Mouse (Mus musculus): ENCODE results near the gene Npsr1. TPM values are rescaled to one million over a fixed set of nuclear protein-coding genes. Genes with fewer than 3 reads are reported as not detected.

The Npsr1 gene
- polyA plus RNA-seq, 1 experiment from 2014 or later, result not detected

DNA sequence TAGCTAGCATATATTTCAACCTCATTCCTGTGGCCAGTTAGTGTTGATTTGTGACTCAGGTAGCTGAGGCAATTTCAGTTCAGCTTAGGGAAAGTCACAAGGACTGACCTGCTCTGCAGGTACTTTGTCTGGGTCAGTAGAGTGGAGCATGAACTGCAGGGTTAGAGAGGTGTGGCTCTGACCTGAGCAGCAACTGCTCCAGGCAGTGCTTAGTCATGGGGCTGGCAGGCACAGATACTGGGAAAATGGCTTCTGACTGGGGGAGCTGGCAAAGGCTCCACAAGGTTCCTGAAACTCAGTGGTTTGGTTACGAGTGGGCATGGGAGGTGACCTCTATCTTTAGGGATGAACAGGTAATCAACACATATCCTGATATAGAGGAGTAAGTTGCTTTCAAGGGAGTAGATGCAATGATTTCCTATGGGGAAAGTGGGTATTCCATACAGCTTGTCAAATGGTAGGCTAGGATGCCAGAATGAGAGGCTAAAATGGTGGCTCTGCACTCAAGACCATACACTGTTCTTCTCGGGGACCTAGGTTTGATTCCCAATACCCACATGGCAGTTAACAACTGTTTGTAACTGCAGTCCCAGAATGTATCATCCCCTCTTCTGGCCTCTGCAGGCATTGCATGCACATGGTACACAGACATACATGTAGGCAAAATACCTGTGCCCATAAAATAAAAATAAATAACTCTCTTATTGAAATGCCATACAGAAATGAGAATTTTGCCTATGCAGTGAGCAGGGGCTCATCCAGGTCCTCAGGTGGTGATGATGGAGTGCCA is 182.9 kb downstream of the Npsr1 start:
- no peak for DNase-seq (ENCODE audit: low spot score)

DNA sequence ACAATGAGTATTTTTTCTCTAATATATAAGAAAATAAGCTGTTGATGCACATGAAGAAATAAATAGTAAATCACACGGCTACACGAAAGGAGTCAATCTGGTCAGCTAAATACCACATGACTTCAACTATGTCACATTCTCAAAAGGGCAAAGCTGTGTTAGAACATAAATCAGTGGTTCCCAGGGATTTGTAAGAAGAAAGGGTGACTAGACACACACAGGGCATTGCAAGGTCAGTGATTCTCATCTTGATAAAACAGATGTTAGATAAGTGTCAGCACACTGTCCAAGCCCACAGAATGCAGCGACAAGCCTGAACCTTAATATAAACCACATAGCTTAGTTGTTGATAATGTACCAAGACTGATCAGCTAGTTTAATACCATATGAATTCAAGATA is 184.8 kb downstream of the Npsr1 start:
- H3K36me3 ChIP-seq (ENCODE audit: control insufficient read depth, insufficient read depth, low read length), result no peaks in the 10 kb centered on the region
- H3K4me2 ChIP-seq (replicated peaks; ENCODE audit: low read depth, low read length), result no peak overlapping the region
- no peak overlapping the region for H3K4me3 ChIP-seq (ENCODE audit: low read depth, low read length)
- no peaks in the 10 kb centered on the region for H3K4me1 ChIP-seq (replicated peaks; ENCODE audit: control insufficient read depth, insufficient read depth, low read length)
- no peak overlapping the region for H3K27ac ChIP-seq (ENCODE audit: low read depth, low read length)
- no peak overlapping the region for H3K9ac ChIP-seq (ENCODE audit: low read depth, low read length)
- H3K9me3 ChIP-seq (ENCODE audit: control insufficient read depth, low read length), result no peaks in the 10 kb centered on the region
- 74% methylated on average over 3 of the region's 3 CpGs for WGBS
- H3K27me3 ChIP-seq (ENCODE audit: control insufficient read depth, insufficient read depth, low read length), result no peaks in the 10 kb centered on the region
- no peak for ATAC-seq (ENCODE audit: low FRiP score)
- no peak for DNase-seq (ENCODE audit: low spot score)

More for the DNA sequence above, 182.9 kb downstream of the Npsr1 start:
- H3K9ac ChIP-seq (ENCODE audit: low read depth, low read length), result no peak overlapping the region
- WGBS, result 93% methylated on average over 2 of the region's 2 CpGs
- no peak overlapping the region for H3K4me2 ChIP-seq (replicated peaks; ENCODE audit: low read depth, low read length)
- no peak overlapping the region for H3K27ac ChIP-seq (ENCODE audit: low read depth, low read length)
- no peaks in the 10 kb centered on the region for H3K36me3 ChIP-seq (ENCODE audit: control insufficient read depth, insufficient read depth, low read length)
- H3K4me1 ChIP-seq (replicated peaks; ENCODE audit: control insufficient read depth, insufficient read depth, low read length), result no peaks in the 10 kb centered on the region
- H3K9me3 ChIP-seq (ENCODE audit: control insufficient read depth, low read length), result no peaks in the 10 kb centered on the region
- ATAC-seq (ENCODE audit: low FRiP score), result no peak
- H3K4me3 ChIP-seq (ENCODE audit: low read depth, low read length), result no peak overlapping the region
- no peaks in the 10 kb centered on the region for H3K27me3 ChIP-seq (ENCODE audit: control insufficient read depth, insufficient read depth, low read length)

DNA sequence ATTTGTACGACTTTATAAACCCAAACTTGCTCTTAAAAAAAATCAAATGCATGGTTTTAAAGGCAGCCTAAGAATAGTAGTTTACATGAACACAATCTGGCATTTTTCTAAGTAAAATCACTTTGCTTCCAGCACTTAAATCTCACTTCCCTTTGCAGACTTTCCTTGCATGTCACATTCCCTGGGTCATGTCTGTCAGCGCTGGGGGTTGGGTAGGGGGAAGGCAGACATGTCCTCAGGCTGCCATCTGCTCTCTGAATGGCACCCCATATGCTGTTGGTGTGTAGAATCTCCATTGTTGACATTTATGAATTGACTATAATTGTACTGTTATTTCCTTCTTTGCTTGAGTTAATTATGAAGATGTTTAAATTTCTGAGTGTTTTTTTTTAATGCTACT is 185.3 kb downstream of the Npsr1 start:
- Histone ChIP-seq H3K9ac (ENCODE audit: low read depth, low read length) (no peak overlapping the region), H3K27ac (ENCODE audit: low read depth, low read length) (no peak overlapping the region), H3K4me3 (ENCODE audit: low read depth, low read length) (no peak overlapping the region), H3K9me3 (ENCODE audit: control insufficient read depth, low read length) (no peaks in the 10 kb centered on the region), H3K4me1 (replicated peaks; ENCODE audit: control insufficient read depth, insufficient read depth, low read length) (no peaks in the 10 kb centered on the region), H3K4me2 (replicated peaks; ENCODE audit: low read depth, low read length) (no peak overlapping the region), H3K27me3 (ENCODE audit: control insufficient read depth, insufficient read depth, low read length) (no peaks in the 10 kb centered on the region), H3K36me3 (ENCODE audit: control insufficient read depth, insufficient read depth, low read length) (no peaks in the 10 kb centered on the region)
- 68% methylated on average over 2 of the region's 2 CpGs for WGBS
- DNase-seq (ENCODE audit: low spot score) (peak; percentile 24), ATAC-seq (ENCODE audit: low FRiP score) (no peak)

DNA sequence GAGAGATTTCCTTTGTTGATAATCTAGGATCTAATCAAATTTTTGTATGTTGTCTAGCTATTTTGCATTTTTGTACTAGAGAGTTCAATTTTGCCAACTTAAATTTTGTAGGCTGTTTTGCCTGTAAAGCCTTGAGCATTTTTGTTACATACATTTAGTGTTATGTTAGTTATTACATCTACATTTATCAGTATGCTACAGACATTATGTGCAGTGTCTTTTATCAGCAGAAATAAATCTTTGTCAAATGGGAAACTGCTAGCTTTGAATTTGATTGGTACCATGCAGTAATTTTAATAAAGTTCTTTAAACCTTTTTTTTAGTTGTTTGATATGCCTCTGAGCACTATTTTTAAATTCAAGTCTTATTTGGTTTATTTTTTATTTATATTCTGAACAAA is 185.7 kb downstream of the Npsr1 start:
- H3K27ac ChIP-seq (ENCODE audit: low read depth, low read length), result no peak overlapping the region
- H3K4me3 ChIP-seq (ENCODE audit: low read depth, low read length), result no peak overlapping the region
- no peaks in the 10 kb centered on the region for H3K36me3 ChIP-seq (ENCODE audit: control insufficient read depth, insufficient read depth, low read length)
- no peaks in the 10 kb centered on the region for H3K4me1 ChIP-seq (replicated peaks; ENCODE audit: control insufficient read depth, insufficient read depth, low read length)
- H3K9ac ChIP-seq (ENCODE audit: low read depth, low read length), result no peak overlapping the region
- H3K9me3 ChIP-seq (ENCODE audit: control insufficient read depth, low read length), result no peaks in the 10 kb centered on the region
- no peak overlapping the region for H3K4me2 ChIP-seq (replicated peaks; ENCODE audit: low read depth, low read length)
- ATAC-seq (ENCODE audit: low FRiP score), result no peak
- no peak for DNase-seq (ENCODE audit: low spot score)
- H3K27me3 ChIP-seq (ENCODE audit: control insufficient read depth, insufficient read depth, low read length), result no peaks in the 10 kb centered on the region

DNA sequence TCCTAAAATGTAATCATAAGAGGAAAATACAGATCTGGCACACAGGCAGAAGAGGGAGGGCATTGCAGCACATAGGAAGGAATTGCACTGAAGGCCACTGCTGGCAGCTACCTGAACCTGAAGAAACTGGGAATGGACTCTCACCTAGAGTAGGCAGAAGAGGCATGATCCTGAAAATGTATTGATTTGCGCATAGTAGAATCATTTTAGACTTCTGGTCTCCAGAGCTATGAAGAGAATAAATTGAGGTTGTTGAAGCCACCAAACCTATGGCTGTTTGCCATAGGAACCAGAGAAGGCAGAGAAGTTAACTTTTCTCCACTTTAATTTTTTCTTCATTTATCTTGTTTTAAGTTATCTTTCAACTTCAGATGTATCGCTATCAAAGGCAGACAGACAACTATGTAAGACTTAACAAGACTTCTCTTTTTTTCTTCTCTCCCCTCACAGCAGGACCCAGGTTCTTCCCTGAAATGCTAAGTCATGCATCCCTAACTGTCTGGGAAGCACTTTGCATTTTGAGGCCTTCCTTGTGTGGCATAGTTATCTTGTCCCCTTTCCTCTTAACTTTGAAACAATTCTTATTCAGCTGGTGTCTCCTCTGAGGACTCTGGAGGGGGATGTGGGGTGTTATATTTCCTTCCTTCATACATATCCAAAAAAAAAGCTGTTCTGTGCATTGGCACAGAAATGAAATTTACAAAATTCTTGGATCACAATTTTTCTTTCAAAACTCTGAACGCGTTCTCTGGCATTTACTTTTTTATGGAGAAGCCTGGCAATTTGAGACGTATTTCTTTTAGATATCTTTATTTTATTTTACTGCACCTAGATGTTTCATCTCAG is 186.7 kb downstream of the Npsr1 start:
- Histone ChIP-seq H3K4me2 (replicated peaks; ENCODE audit: low read depth, low read length) (no peak overlapping the region), H3K4me3 (ENCODE audit: low read depth, low read length) (no peak overlapping the region), H3K9ac (ENCODE audit: low read depth, low read length) (no peak overlapping the region), H3K36me3 (ENCODE audit: control insufficient read depth, insufficient read depth, low read length) (no peaks in the 10 kb centered on the region), H3K27me3 (ENCODE audit: control insufficient read depth, insufficient read depth, low read length) (no peaks in the 10 kb centered on the region), H3K4me1 (replicated peaks; ENCODE audit: control insufficient read depth, insufficient read depth, low read length) (no peaks in the 10 kb centered on the region), H3K27ac (ENCODE audit: low read depth, low read length) (no peak overlapping the region), H3K9me3 (ENCODE audit: control insufficient read depth, low read length) (no peaks in the 10 kb centered on the region)
- 86% methylated on average over 5 of the region's 5 CpGs for WGBS
- DNase-seq (ENCODE audit: low spot score) (no peak), ATAC-seq (ENCODE audit: low FRiP score) (no peak)

DNA sequence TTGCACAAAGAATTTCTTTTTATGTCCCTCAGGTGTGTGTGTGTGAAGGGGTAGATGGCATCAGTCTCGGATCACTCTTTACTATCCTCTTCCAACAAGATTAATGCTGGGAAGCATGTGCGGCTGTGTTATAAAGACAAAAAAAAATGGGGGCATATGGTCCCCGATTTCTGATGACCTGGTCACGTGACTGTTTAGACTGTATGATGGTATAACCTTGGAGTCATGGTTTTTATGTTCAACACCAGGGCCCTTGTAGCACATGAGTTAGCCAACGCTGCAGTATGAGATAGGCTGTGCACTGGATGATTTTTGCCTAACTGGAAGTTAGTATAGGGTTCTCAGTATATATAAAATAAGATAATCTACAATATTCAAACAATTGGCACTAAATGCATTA is 187.6 kb downstream of the Npsr1 start:
- Histone ChIP-seq H3K9me3 (ENCODE audit: control insufficient read depth, low read length) (no peaks in the 10 kb centered on the region), H3K4me3 (ENCODE audit: low read depth, low read length) (no peak overlapping the region), H3K36me3 (ENCODE audit: control insufficient read depth, insufficient read depth, low read length) (no peaks in the 10 kb centered on the region), H3K27ac (ENCODE audit: low read depth, low read length) (no peak overlapping the region), H3K9ac (ENCODE audit: low read depth, low read length) (no peak overlapping the region), H3K4me2 (replicated peaks; ENCODE audit: low read depth, low read length) (no peak overlapping the region), H3K4me1 (replicated peaks; ENCODE audit: control insufficient read depth, insufficient read depth, low read length) (no peaks in the 10 kb centered on the region), H3K27me3 (ENCODE audit: control insufficient read depth, insufficient read depth, low read length) (no peaks in the 10 kb centered on the region)
- DNase-seq (ENCODE audit: low spot score) (no peak), ATAC-seq (ENCODE audit: low FRiP score) (no peak)
- WGBS, result 94% methylated on average over 5 of the region's 5 CpGs

DNA sequence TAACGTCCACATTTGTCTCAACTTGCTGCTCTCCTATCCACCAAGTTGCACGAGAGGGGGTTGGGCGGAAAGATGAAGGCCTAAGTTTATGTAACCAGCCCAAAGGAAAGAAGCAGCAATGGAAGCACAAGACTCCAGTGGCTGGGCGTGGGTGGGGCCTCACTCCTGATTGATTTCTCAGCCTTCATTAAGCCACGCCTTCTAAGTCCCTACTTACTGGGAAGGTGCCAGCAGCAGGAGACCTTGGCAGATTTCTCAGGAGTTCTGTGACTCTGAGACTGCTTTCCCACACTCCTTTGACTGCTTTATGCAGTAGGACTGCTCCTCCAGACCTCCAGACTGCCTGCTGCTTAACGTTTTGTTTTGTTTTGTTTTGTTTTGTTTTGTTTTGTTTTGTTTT is 193.6 kb downstream of the Npsr1 start:
- Histone ChIP-seq H3K9ac (ENCODE audit: low read depth, low read length) (no peak overlapping the region), H3K4me3 (ENCODE audit: low read depth, low read length) (no peak overlapping the region), H3K4me2 (replicated peaks; ENCODE audit: low read depth, low read length) (no peak overlapping the region), H3K4me1 (replicated peaks; ENCODE audit: control insufficient read depth, insufficient read depth, low read length) (no peaks in the 10 kb centered on the region), H3K27ac (ENCODE audit: low read depth, low read length) (no peak overlapping the region), H3K36me3 (ENCODE audit: control insufficient read depth, insufficient read depth, low read length) (no peaks in the 10 kb centered on the region), H3K9me3 (ENCODE audit: control insufficient read depth, low read length) (no peaks in the 10 kb centered on the region), H3K27me3 (ENCODE audit: control insufficient read depth, insufficient read depth, low read length) (no peaks in the 10 kb centered on the region)
- 46% methylated on average over 6 of the region's 6 CpGs for WGBS
- DNase-seq (ENCODE audit: low spot score) (no peak), ATAC-seq (ENCODE audit: low FRiP score) (no peak)

DNA sequence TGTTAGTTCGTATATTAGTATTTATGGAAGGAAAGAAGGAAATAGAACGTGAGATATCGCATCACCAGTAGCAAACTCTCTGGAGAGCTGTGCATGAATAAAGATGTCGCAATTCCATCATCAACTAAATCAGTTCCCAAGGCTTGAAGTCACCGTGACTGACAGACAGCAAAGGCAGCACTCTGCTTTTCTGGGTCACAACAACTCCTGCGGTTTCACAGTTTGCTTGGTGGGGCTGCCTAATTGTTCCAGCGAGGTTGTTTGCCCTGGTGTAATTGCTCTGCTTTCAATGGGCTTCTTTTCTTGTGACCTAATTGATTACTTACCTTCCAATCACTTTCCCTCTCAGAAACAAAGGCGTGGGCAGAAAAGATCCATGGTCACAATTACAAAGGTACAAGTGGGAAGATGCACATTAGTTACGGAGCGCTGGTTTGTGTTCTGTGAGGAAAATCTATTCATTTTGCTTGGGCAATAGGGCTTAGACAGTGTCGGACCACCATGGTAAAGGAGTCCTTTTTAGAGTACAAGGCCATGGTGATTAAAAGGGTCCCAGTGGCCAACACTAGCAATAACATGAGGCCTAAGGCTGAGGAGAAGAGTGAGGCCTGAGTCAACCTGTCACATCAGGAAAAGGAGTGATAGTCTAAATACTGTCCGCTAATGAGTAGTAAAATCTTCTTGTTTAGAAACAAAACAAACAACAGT is 195.6 kb downstream of the Npsr1 start:
- H3K4me1 ChIP-seq (replicated peaks; ENCODE audit: control insufficient read depth, insufficient read depth, low read length), result no peaks in the 10 kb centered on the region
- H3K27me3 ChIP-seq (ENCODE audit: control insufficient read depth, insufficient read depth, low read length), result no peaks in the 10 kb centered on the region
- no peak overlapping the region for H3K27ac ChIP-seq (ENCODE audit: low read depth, low read length)
- ATAC-seq (ENCODE audit: low FRiP score), result peak; percentile 53
- no peaks in the 10 kb centered on the region for H3K36me3 ChIP-seq (ENCODE audit: control insufficient read depth, insufficient read depth, low read length)
- H3K9ac ChIP-seq (ENCODE audit: low read depth, low read length), result no peak overlapping the region
- peak; percentile 6 for DNase-seq (ENCODE audit: low spot score)
- no peak overlapping the region for H3K4me3 ChIP-seq (ENCODE audit: low read depth, low read length)
- H3K4me2 ChIP-seq (replicated peaks; ENCODE audit: low read depth, low read length), result no peak overlapping the region
- 41% methylated on average over 12 of the region's 12 CpGs for WGBS
- no peaks in the 10 kb centered on the region for H3K9me3 ChIP-seq (ENCODE audit: control insufficient read depth, low read length)

All from hindbrain, embryonic 11.5 days (tissue).